Mouse (Mus musculus) adrenal gland, adult (tissue): ENCODE measurements at regions not wholly inside any gene's neighbourhood (a gene's known extent, or its start where the extent isn't known, plus 50 kb on each side); places are given as distances from the start of the nearest gene placed in this dataset.

Experiments
- DNase-seq, 2 experiments: peaks; one replicate each; pipeline ENCODE4 v3.0.0; 2022 to 2023; ENCODE audit warnings: low spot score in 1 of 2; ENCODE audit not compliant: inconsistent age in 2 of 2

DNA sequence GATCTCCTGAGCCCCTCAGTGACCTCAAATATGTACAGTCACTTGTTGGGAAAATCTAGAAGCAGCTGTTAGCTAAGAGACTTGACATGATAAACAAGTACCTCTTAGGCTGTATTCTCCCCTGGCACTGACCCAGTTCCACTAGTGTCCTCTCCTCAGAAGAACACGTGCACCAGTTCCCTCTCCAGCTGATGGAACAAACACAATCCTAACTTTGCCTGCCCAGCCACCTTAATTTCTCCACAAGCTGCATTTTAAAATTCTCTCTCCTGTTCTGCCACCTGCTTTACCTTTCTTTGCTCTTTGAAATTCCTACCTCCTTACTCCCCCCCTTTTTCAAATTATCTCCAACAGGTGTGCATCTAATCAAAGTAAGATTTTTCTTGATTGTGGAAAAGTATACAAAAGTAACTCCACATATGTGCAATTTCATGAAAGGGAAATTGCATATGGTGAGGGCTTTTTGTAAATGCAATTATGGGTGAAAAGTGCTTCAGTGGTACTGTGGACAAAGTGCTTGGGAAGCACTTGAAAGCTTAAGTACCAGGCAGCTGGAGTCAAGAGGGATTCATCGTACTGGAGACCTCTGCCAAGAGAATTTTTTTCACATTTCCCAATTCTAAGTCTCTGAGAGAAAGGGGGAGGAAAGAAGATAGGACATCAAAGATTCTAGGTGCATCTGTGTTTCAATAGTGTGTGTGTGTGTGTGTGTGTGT, 590.7 kb upstream of the Acvr2a start:
- DNase-seq, result no peak

DNA sequence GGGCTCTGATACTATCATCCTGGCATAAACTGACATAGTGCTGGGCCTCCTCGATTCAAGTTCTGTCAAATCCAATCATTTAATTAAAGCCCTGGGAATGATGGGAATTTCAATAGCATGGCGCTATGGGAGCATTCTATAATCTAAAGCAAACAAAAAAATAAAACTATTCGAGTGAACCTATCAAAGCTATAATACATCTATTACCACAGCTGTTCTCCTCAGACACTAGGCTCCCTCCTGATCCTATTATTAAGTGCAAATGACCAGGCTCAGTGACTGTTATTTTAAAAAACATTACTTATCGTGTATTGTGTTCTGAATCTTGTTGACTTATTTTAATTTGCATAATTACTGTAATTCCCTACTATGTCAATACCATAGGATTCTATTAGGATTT, 563.7 kb upstream of the Acvr2a start:
- DNase-seq, result no peak

DNA sequence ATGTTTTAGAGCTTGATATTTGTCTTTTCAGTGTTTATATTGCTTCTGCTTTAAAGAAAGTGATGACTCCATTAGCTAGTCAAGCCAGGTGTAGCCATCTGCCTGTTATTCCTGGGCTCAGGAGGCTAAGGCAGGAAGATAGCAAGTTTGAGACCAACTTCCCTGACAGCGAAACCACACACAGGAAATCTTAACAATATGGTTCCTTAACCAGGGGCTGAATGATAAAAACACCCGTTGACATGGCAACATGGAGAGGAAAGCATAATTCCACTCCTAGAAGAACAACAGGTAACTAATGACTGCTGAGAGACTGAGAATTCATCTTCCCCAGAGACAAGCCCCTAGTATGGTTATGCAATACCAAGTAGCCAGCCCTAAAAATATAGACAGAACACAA, 553.6 kb upstream of the Acvr2a start:
- DNase-seq, result no peak
